Mouse (Mus musculus) neutrophil, adult 65 days (primary cell): ENCODE measurements around the gene Vegfd. TPM values are rescaled to one million over a fixed set of nuclear protein-coding genes. Genes with fewer than 3 reads are reported as not detected.

Experiments
- total RNA-seq: library from RNA; stranded (reverse); gene quantifications from 2 replicates; pipeline ENCODE4 v1.2.4, GENCODE M21; 2023

Vegfd gene
- not detected in 2 replicates for total RNA-seq

GRCm38 (mm10) chrX:164373081-164373480 lies at the start of gene Vegfd:
Vegfd (plus strand) TSS chrX:164373378.

GRCm38 (mm10) chrX:164419471-164419939 lies 46.3 kb downstream of the Vegfd start, which contains the start of gene Piga:
Piga (plus strand) TSS chrX:164419787.

GRCm38 (mm10) chrX:164436709-164437108 lies 63.5 kb downstream of the Vegfd start, which contains the start of gene Asb11:
Asb11 (plus strand) TSS chrX:164436994.

Other genes with a start within 250 kb of the Vegfd start
- not detected in 2 replicates for gene Ace2, start 234.0 kb upstream of the Vegfd start, total RNA-seq
- gene Bmx, start 115.2 kb upstream of the Vegfd start, total RNA-seq, result 69.7 and 86.8 TPM in 2 replicates
- 0.82 and 0.88 TPM in 2 replicates for gene Pir, start 104.0 kb upstream of the Vegfd start, total RNA-seq
- gene Piga, start 46.4 kb downstream of the Vegfd start, total RNA-seq, result 14.1 and 15.2 TPM in 2 replicates
- not detected in 2 replicates for gene Asb11, start 63.6 kb downstream of the Vegfd start, total RNA-seq
- not detected in 2 replicates for gene Asb9, start 132.9 kb downstream of the Vegfd start, total RNA-seq